Mouse (Mus musculus): ENCODE measurements at regions not wholly inside any gene's neighbourhood (a gene's known extent, or its start where the extent isn't known, plus 50 kb on each side); places are given as distances from the start of the nearest gene placed in this dataset.
A peak's percentile ranks its signal among the peaks of the same experiment; 100 is the strongest.

GRCm38 (mm10) chr8:92133484-92134406, 223.7 kb upstream of the Irx5 start:
- peak; percentile 7 to 9 for DNase-seq (ENCODE audit: low spot score in 2 of 2)

GRCm38 (mm10) chr8:92132949-92133348, 224.5 kb upstream of the Irx5 start:
- no peak for DNase-seq (ENCODE audit: low spot score in 2 of 2)

GRCm38 (mm10) chr8:92132526-92132925, 224.9 kb upstream of the Irx5 start:
- DNase-seq (ENCODE audit: low spot score in 2 of 2): no peak

GRCm38 (mm10) chr8:92130025-92130557, 227.3 kb upstream of the Irx5 start:
- no peak for DNase-seq (ENCODE audit: low spot score in 2 of 2)

GRCm38 (mm10) chr8:92129241-92130015, 228.0 kb upstream of the Irx5 start:
- DNase-seq (ENCODE audit: low spot score in 2 of 2): no peak

- DNase-seq (ENCODE audit: low spot score in 2 of 2): no peak
Measured at GRCm38 (mm10) chr8:92125631-92126030, 231.8 kb upstream of the Irx5 start.

GRCm38 (mm10) chr8:92121296-92121695, 236.1 kb upstream of the Irx5 start:
- DNase-seq (ENCODE audit: low spot score in 2 of 2): no peak

- no peak for DNase-seq (ENCODE audit: low spot score in 2 of 2)
Measured at GRCm38 (mm10) chr8:92115479-92116267, 241.8 kb upstream of the Irx5 start.

- no peak for DNase-seq (ENCODE audit: low spot score in 2 of 2)
Measured at GRCm38 (mm10) chr8:92114311-92115275, 242.8 kb upstream of the Irx5 start.

GRCm38 (mm10) chr8:92113901-92114300, 243.5 kb upstream of the Irx5 start:
- no peak for DNase-seq (ENCODE audit: low spot score in 2 of 2)

- DNase-seq (ENCODE audit: low spot score in 2 of 2): no peak
Measured at GRCm38 (mm10) chr8:92113386-92113785, 244.0 kb upstream of the Irx5 start.

GRCm38 (mm10) chr8:92104561-92104960, 252.9 kb upstream of the Irx5 start:
- DNase-seq (ENCODE audit: low spot score in 2 of 2): no peak

GRCm38 (mm10) chr8:92102521-92102920, 254.9 kb upstream of the Irx5 start:
- DNase-seq (ENCODE audit: low spot score in 2 of 2): no peak

GRCm38 (mm10) chr8:92095276-92095675, 262.1 kb upstream of the Irx5 start:
- no peak for DNase-seq (ENCODE audit: low spot score in 2 of 2)

GRCm38 (mm10) chr8:92084124-92084523, 273.3 kb upstream of the Irx5 start:
- no peak for DNase-seq (ENCODE audit: low spot score in 2 of 2)

- no peak for DNase-seq (ENCODE audit: low spot score in 2 of 2)
Measured at GRCm38 (mm10) chr8:92081900-92082299, 275.5 kb upstream of the Irx5 start.

- no peak for DNase-seq (ENCODE audit: low spot score in 2 of 2)
Measured at GRCm38 (mm10) chr8:92080852-92081251, 276.6 kb upstream of the Irx5 start.

- no peak for DNase-seq (ENCODE audit: low spot score in 2 of 2)
Measured at GRCm38 (mm10) chr8:92077611-92078010, 275.7 kb upstream of the Irx3 start.

GRCm38 (mm10) chr8:92072254-92072615, 270.4 kb upstream of the Irx3 start:
- DNase-seq (ENCODE audit: low spot score in 2 of 2): no peak

All from frontal cortex, postnatal 25 days (tissue).